Mouse (Mus musculus): ENCODE measurements around the gene Kif13a. TPM values are rescaled to one million over a fixed set of nuclear protein-coding genes. Genes with fewer than 3 reads are reported as not detected.

Kif13a gene
- total RNA-seq (2021) = 100 to 1,000 TPM; 110 to 116 TPM
- long read RNA-seq, experiment 1, partial matches to known transcripts = 12 of 26 reads
- long read RNA-seq, experiment 1, other reads (novel, unspliced or antisense) = 14 of 26 reads
- long read RNA-seq, experiment 2, partial matches to known transcripts = 2 of 6 reads
- long read RNA-seq, experiment 2, other reads (novel, unspliced or antisense) = 4 of 6 reads

- peak; percentile 94 to 96 for DNase-seq
Observed at GRCm38 (mm10) chr13:46929719-46930658, at the start of gene Kif13a. Gene Kif13a, minus strand, starts transcription at chr13:46929867.

DNA sequence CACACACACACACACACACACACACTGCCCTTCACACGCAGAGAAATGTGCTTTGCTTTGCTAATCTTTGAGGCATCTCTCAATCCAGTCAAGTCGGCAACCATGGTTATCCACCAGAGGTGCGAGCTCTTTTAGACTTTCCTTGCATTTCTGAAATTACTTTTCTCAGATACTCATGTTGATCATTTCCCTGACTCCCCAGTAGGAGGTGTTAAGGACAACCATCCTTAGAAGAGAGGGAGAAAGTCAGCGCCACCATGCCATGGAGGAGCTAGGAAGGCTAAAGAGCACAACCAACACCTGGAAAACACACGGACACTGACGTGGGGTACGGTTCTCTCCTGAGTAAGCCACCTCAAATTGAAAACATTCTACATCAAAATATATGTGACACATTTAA, 46.9 kb upstream of the Kif13a start:
- DNase-seq = no peak

- DNase-seq = no peak
Observed at GRCm38 (mm10) chr13:46975930-46976329, 46.3 kb upstream of the Kif13a start.

- no peak for DNase-seq
Observed at GRCm38 (mm10) chr13:46975031-46975551, 45.4 kb upstream of the Kif13a start.

DNA sequence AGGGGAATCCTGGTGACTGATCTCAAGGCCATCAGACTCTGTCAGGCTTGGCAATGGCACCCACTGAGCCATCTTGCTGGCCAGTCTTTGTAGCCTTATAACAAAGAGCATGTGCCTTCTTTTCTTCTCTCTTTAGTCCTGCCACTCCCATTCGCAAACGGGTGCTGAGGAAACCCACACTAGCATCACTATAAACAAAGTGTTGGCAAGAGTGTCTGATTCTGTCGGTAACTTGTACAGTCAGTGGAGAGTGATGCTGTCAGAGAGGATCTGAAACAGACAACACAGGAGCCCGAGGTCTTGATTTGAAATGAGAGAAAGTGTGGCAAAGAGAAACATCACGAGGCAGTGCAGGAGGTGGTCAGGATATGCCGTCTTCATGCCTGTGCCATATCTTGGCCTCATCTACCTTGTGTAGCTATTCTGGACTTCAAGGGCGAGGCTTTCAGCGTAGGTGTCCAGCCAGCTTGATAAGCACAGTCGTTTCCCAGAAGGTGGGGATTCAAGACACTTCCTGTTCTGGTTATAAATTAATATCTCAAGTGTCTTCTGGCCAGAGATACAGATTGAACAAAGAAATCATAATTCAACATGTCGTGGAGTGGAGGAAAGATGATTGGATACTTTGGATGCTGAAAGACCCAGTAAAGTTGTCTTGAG, 40.7 kb upstream of the Kif13a start:
- DNase-seq = peak in 1 of 2 experiments; percentile 29

- DNase-seq = no peak
Observed at GRCm38 (mm10) chr13:46968626-46969025, 39.0 kb upstream of the Kif13a start.

- DNase-seq = no peak
Observed at GRCm38 (mm10) chr13:46967308-46967707, 37.6 kb upstream of the Kif13a start.

GRCm38 (mm10) chr13:46960878-46961474, 31.3 kb upstream of the Kif13a start:
- DNase-seq = no peak

GRCm38 (mm10) chr13:46959139-46959538, 29.5 kb upstream of the Kif13a start:
- DNase-seq = no peak

DNA sequence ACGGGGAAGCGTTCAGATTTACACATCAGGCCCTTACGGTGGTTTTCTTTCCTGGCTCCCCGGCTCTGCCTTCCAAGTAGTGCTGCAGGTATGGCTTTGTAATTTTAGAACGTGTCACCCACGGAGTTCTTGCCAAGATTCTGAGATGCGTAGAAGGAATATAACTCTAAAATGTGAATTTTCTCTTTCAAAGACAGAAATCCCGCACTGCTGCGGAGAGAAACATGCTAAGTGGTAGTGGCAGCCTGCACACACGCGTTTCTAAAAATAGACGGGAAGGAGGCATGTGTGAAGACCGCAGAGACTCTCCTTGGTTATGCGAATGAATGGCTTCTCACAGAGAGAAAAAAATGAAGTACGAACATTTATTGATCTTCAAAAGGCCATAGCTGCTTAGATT, 21.5 kb upstream of the Kif13a start:
- no peak for DNase-seq

DNA sequence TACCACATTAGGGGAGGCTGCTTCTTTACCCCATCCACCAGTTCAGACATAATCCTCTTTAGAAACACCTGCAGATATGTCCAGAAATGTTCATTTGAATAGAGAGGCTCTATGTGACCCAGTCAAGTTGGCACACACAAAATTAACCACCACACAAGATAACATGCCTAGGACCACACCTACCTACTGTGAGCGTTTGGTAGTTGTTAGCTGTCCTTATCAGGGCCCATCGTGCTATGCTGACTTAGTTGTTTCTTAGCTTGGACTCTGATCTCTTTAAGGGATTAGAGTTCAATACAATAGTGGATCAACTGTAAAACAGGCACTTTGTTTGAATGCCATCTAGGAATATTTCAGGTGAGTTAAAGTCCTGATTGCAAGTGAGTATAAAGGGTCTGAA, 20.1 kb upstream of the Kif13a start:
- no peak for DNase-seq

DNA sequence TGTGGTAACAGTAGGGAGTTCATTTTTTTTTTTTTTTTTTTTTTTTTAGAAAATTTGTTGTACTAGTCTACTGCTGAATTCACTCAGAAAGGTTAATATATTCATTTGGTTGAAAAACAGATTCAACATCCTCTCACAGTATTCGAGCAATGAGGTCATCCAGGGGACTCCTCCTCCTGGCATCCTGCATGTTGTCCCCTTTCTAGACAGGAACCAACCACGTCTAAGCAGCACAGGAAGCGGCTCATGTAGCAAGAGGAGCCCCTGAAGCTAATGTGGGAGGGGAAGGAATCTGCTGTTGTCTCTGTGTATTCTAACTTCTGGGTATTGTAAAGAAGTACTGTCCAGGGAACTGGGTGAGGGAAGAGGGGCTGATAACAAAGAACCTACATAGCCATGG, 18.4 kb upstream of the Kif13a start:
- DNase-seq = no peak

DNA sequence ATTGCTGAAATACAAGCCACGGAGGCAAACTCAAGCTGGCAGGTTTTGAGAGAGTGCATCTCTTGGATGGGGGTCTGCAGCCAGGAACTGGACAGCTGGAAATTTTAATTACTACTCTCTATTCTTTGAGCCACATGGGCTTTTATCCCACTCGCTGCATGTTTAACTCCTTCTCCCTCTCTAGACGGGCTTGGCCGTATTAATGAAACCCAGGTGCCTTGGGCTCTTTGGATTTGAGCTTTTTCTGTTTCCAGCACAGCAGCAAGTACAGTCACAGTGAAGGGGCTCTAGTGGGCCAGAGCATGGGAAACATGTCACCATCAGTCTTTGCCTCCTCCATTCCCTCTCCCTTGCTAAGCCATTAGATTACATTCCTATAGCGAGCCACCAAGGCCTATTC, 16.4 kb upstream of the Kif13a start:
- no peak for DNase-seq

DNA sequence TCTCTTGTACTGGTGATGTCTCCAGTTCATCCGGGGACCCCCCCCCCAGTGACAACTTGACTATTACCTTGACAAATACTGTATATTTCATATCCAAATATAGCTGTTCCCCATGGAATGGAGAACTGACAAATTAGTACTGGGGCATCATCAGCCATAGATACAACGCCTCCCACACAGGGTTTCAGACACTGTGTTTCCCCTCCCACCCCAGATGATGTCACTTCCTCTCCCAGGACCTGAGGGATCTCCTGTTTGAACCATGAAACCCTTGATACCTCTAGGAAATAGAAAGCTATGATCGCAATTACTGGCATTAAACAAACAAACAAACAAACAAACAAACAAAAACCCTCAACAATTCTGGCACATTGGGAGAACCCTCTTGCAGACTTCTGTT, 15.6 kb upstream of the Kif13a start:
- no peak for DNase-seq

- DNase-seq = no peak
Observed at GRCm38 (mm10) chr13:46943294-46943693, 13.6 kb upstream of the Kif13a start.

GRCm38 (mm10) chr13:46934116-46934515, 4.4 kb upstream of the Kif13a start:
- DNase-seq = no peak

- no peak for DNase-seq
Observed at GRCm38 (mm10) chr13:46932846-46933245, 3.2 kb upstream of the Kif13a start.

DNA sequence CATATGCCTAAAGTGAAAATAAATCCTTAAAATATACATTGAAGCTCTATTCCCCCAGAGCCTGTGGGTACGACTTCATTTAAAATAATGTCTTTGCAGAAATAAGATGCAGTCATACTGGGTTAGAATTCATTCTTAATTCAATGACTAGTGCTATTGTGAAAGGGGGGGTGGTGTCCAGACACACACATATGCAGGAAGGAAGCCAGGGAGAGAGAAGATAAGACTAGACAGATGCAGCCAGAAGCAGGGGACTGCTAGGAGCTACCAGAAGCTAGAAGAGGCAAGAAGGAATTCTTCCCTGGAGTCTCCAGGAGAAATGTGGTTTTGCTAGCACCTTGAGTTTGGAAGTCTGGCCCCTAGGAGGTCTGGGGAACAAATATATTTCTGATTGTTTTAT, 2.4 kb upstream of the Kif13a start:
- DNase-seq = no peak

GRCm38 (mm10) chr13:46930659-46931046, 986 bp upstream of the Kif13a start:
- DNase-seq = peak in 1 of 2 experiments; percentile 32

DNA sequence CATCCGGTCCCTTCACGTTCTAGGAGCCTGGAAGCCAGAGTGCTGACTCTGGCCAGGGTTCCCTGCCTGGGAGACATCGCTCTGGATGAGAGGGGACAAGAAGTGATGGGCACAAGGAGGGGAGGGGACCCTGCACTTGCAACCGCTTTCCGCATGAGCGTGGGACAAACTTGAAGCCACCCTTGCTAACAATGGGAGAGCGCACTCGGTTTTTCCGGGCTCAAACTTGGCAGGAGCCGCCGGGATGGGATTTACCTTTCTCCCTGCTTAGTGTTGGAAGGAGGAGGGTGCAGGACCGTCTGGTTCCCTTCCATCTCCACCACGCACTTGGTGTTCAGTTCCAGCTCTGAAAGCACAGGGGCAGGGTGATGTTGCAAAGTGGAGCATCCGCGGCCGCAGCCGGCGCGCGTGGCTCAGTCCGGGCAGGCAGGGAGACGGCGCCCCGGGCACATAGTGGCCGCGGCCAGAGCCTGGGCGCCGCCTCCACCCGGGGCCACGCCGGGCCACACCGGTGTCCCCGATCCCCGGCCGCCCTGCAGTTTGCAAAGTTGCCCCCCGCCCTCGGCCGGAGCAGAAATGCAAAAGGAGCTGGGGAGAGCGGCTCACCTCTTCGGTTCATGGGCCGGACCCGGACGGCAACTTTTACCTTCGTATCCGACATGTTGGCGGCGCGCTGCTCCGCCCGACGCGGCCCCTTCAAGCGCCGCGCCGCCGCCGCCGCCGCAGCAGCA, 541 bp downstream of the Kif13a start:
- peak; percentile 62 to 75 for DNase-seq

GRCm38 (mm10) chr13:46928404-46928803, 1.3 kb downstream of the Kif13a start:
- peak in 1 of 2 experiments; percentile 17 for DNase-seq

GRCm38 (mm10) chr13:46925671-46926070, 4.0 kb downstream of the Kif13a start:
- no peak for DNase-seq

All from heart, adult 18-20 months (tissue).